ENCODE assay signal across 7 mouse cellular contexts in genomic region chr15:97664981-97665668, GRCm38 (mm10). TPM values are rescaled to one million over a fixed set of nuclear protein-coding genes. Genes with fewer than 3 reads are reported as not detected.
DNase-seq lines count a peak whose midpoint lies in the region; ATAC-seq and TF ChIP-seq lines count a peak whose summit lies in the region.

No protein-coding gene starts in this region.

- TF ChIP-seq CTCF in liver, adult 2 months (IDR thresholded peaks at IDR 0.05; ENCODE audit: low read depth, low read length) = peak; percentile 66; the same call in 1 of the 2 replicates
- TF ChIP-seq CTCF in brain, embryonic 14.5 days (IDR thresholded peaks at IDR 0.05; ENCODE audit: borderline replicate concordance, extremely low read depth, insufficient read depth, insufficient read length) = peak; percentile 69; the same call in 1 of the 2 replicates

- no peak for ATAC-seq in liver, embryonic 11.5 days (replicated peaks; ENCODE audit: low FRiP score)
- peak; percentile 26; the same call in 1 of the 2 replicates for ATAC-seq in megakaryocyte progenitor cell, adult 5-6 weeks (replicated peaks; ENCODE audit: poor library complexity)
- no peak for ATAC-seq in neural tube, embryonic 15.5 days (ENCODE audit: low FRiP score)

- no peaks in the 10 kb centered on the region for H3K36me3 ChIP-seq in liver, adult 2 months (ENCODE audit: control insufficient read depth, insufficient read depth, low read length)
- H3K36me3 ChIP-seq in liver, embryonic 11.5 days (ENCODE audit: control insufficient read depth, insufficient read depth, low read length) = no peaks in the 10 kb centered on the region
- H3K36me3 ChIP-seq in ES-E14 (ENCODE audit: control insufficient read depth, insufficient read depth, low read length, poor library complexity, severe bottlenecking) = no peaks in the 10 kb centered on the region
- H3K36me3 ChIP-seq in neural tube, embryonic 15.5 days = no peaks in the 10 kb centered on the region

- no peak for TF ChIP-seq POLR2A in liver, adult 2 months (IDR thresholded peaks at IDR 0.05; ENCODE audit: extremely low read depth, insufficient read depth, low read length)
- TF ChIP-seq POLR2A in brain, embryonic 14.5 days (IDR thresholded peaks at IDR 0.05; ENCODE audit: borderline replicate concordance, extremely low read depth, insufficient read depth, insufficient read length, poor library complexity, severe bottlenecking) = no peak

- DNase-seq in liver, adult 2 months (ENCODE audit: extremely low read depth, low read depth, low spot score) = peak; percentile 24
- no peak for DNase-seq in liver, embryonic 11.5 days (ENCODE audit: low spot score)
- peak; percentile 62 for DNase-seq in ES-E14 (ENCODE audit: low read depth, low spot score)
- peak; percentile 49 for DNase-seq in brain, embryonic 14.5 days (ENCODE audit: low read depth)
- DNase-seq in left cerebral cortex, postnatal 4 days = no peak

- intact Hi-C loops in left cerebral cortex, postnatal 4 days (cut with DNase I) = loop anchor here (2.0 to 10.0 kb wide), 2 partner anchors 210 to 470 kb away; no protein-coding TSS in a partner anchor

- H3K4me3 ChIP-seq in liver, adult 2 months (ENCODE audit: insufficient read depth, low read depth, low read length) = no peak overlapping the region
- H3K4me3 ChIP-seq in liver, embryonic 11.5 days (ENCODE audit: low read depth, low read length) = no peak overlapping the region
- no peak overlapping the region for H3K4me3 ChIP-seq in ES-E14 (ENCODE audit: insufficient read depth in 1 of 2, low read depth in 1 of 2, low read length in 2 of 2, poor library complexity in 1 of 2, severe bottlenecking in 1 of 2)
- no peak overlapping the region for H3K4me3 ChIP-seq in neural tube, embryonic 15.5 days (replicated peaks)

- 65% methylated on average over 16 of the region's 16 CpGs for WGBS in liver, adult 2 months
- 57% methylated on average over 16 of the region's 16 CpGs for WGBS in liver, embryonic 11.5 days
- WGBS in neural tube, embryonic 15.5 days = 64% methylated on average over 16 of the region's 16 CpGs

- no peak overlapping the region for H3K27ac ChIP-seq in liver, adult 2 months (replicated peaks; ENCODE audit: insufficient read depth, low read depth, low read length)
- no peak overlapping the region for H3K27ac ChIP-seq in liver, embryonic 11.5 days (ENCODE audit: low read depth, low read length)
- no peak overlapping the region for H3K27ac ChIP-seq in ES-E14 (ENCODE audit: insufficient read depth, low read depth, low read length, poor library complexity, severe bottlenecking)
- no peak overlapping the region for H3K27ac ChIP-seq in neural tube, embryonic 15.5 days (replicated peaks)

- H3K79me2 ChIP-seq in liver, adult 2 months (ENCODE audit: control insufficient read depth, insufficient read depth, low read length) = no peaks in the 10 kb centered on the region

- in situ Hi-C loops in ES-E14 (cut with MboI; ENCODE audit: low sequenced_read_pairs in 2 of 2, unreplicated experiment in 2 of 2) = no loop called here

- no peak overlapping the region for H3K9ac ChIP-seq in liver, adult 2 months (ENCODE audit: low read depth, low read length)
- H3K9ac ChIP-seq in liver, embryonic 11.5 days (ENCODE audit: low read depth, low read length) = no peak overlapping the region
- no peak overlapping the region for H3K9ac ChIP-seq in ES-E14 (ENCODE audit: insufficient read depth, low read depth, low read length, poor library complexity, severe bottlenecking)
- H3K9ac ChIP-seq in neural tube, embryonic 15.5 days (replicated peaks) = no peak overlapping the region

- no peaks in the 10 kb centered on the region for H3K9me3 ChIP-seq in liver, embryonic 11.5 days (ENCODE audit: control insufficient read depth, low read length)
- H3K9me3 ChIP-seq in ES-E14 (ENCODE audit: control insufficient read depth, insufficient read depth, low read depth, low read length) = no peaks in the 10 kb centered on the region
- no peaks in the 10 kb centered on the region for H3K9me3 ChIP-seq in neural tube, embryonic 15.5 days (replicated peaks)

- no peaks in the 10 kb centered on the region for H3K27me3 ChIP-seq in liver, adult 2 months (ENCODE audit: control insufficient read depth, insufficient read depth, low read length)
- no peaks in the 10 kb centered on the region for H3K27me3 ChIP-seq in liver, embryonic 11.5 days (replicated peaks; ENCODE audit: control insufficient read depth, insufficient read depth, low read length)
- H3K27me3 ChIP-seq in neural tube, embryonic 15.5 days (replicated peaks) = no peaks in the 10 kb centered on the region

- H3K4me1 ChIP-seq in liver, adult 2 months (ENCODE audit: control insufficient read depth, insufficient read depth, low read length) = no peaks in the 10 kb centered on the region
- H3K4me1 ChIP-seq in liver, embryonic 11.5 days (replicated peaks; ENCODE audit: control insufficient read depth, insufficient read depth, low read length) = no peaks in the 10 kb centered on the region
- H3K4me1 ChIP-seq in ES-E14 (ENCODE audit: control insufficient read depth in 2 of 2, insufficient read depth in 2 of 2, low read length in 2 of 2, poor library complexity in 1 of 2) = peaks cover 0 to 7% of the 10 kb centered on the region in 2 experiments; a peak in 3 of 4 replicates
- no peaks in the 10 kb centered on the region; the same call in 1 of the 2 replicates for H3K4me1 ChIP-seq in neural tube, embryonic 15.5 days

- no peak overlapping the region for H3K4me2 ChIP-seq in liver, embryonic 11.5 days
- no peak overlapping the region for H3K4me2 ChIP-seq in neural tube, embryonic 15.5 days

TF ChIP-seq in ES-E14, 5 proteins besides CTCF, POLR2A, EP300 and RAD21:
- no peak for TF ChIP-seq MAFK (IDR thresholded peaks at IDR 0.05; ENCODE audit: insufficient read depth, low read depth, low read length)
- no peak for TF ChIP-seq HCFC1 (IDR thresholded peaks at IDR 0.05; ENCODE audit: borderline replicate concordance, insufficient read depth, low read length)
- TF ChIP-seq CHD2 (IDR thresholded peaks at IDR 0.05; ENCODE audit: low read depth, low read length) = no peak
- peak; percentile 18; the same call in 1 of the 2 replicates for TF ChIP-seq ZC3H11A (IDR thresholded peaks at IDR 0.05; ENCODE audit: borderline replicate concordance, low read depth, low read length)
- no peak for TF ChIP-seq ZNF384 (IDR thresholded peaks at IDR 0.05; ENCODE audit: low read depth, low read length)

RNA-seq across cellular contexts. Expression of gene Rpap3, which starts 40.5 kb away (rescaled TPM):
- 7.7 and 8.7 TPM in 2 replicates for total RNA-seq in liver, adult 2 months (2014; rRNA removed)
- polyA plus RNA-seq in liver, adult 2 months (2012; rRNA removed) = 2.2 and 2.5 TPM in 2 replicates
- 35.5 and 41.4 TPM in 2 replicates for polyA plus RNA-seq in liver, embryonic 11.5 days (2014; fragmentation: Nextera tagmentation; extraction: Ambion mirVana)
- 23.1 and 32.2 TPM in 2 replicates for total RNA-seq in ES-E14 (2012; rRNA removed)
- 22.4 and 26.0 TPM in 2 replicates for polyA plus RNA-seq in brain, embryonic 14.5 days (2012; rRNA removed)
- 20.7 and 21.9 TPM in 2 replicates for total RNA-seq in megakaryocyte progenitor cell, adult 5-6 weeks (2015)
- total RNA-seq in megakaryocyte progenitor cell, adult 5-6 weeks (2017) = 36.0 and 46.6 TPM in 2 replicates
- 10 to 100 TPM; 33.8 to 34.6 TPM for total RNA-seq in left cerebral cortex, postnatal 4 days (2021)
- 30.5 and 31.3 TPM in 2 replicates for polyA plus RNA-seq in neural tube, embryonic 15.5 days (2015; fragmentation: Nextera tagmentation; extraction: Ambion mirVana)

Comparison
In these comparisons a context has a peak if more than half of its experiments do, and no peak if none do; other contexts are left out.
1. DNase-seq: peak in liver, adult 2 months (single experiment), ES-E14 (single experiment) and brain, embryonic 14.5 days (single experiment); none in liver, embryonic 11.5 days (single experiment) and left cerebral cortex, postnatal 4 days (single experiment).